Mouse (Mus musculus) CH12.LX (cell line): ENCODE results near the gene Atox1. TPM values are rescaled to one million over a fixed set of nuclear protein-coding genes. Genes with fewer than 3 reads are reported as not detected.

ENCODE experiments used
- DNase-seq: peaks from one replicate; pipeline ENCODE4 v3.0.0-alpha.2; 2013; ENCODE audit errors: extremely low read depth
- H3K27ac ChIP-seq: 2 replicates; pipeline ENCODE4 v1.5.1; 2012; ENCODE audit warnings: low read depth, mild to moderate bottlenecking, control low read depth, moderate library complexity; ENCODE audit not compliant: insufficient read depth
- H3K27me3 ChIP-seq: replicated peaks from 2 replicates; pipeline ENCODE3; 2012; ENCODE audit warnings: inconsistent platforms
- H3K36me3 ChIP-seq, 2 experiments: replicated peaks in 1 of 2; 2 replicates each; pipeline versions ENCODE3 to v1.6.1; 2012; ENCODE audit warnings: inconsistent platforms in 1 of 2, low read length in 1 of 2, mild to moderate bottlenecking in 1 of 2, mixed read lengths in 1 of 2, moderate library complexity in 1 of 2; ENCODE audit not compliant: control insufficient read depth in 1 of 2, insufficient read depth in 1 of 2
- H3K4me1 ChIP-seq, 2 experiments: 2 replicates each; pipeline ENCODE4 v1.6.1; 2012; ENCODE audit warnings: inconsistent platforms in 1 of 2, moderate library complexity in 1 of 2; ENCODE audit not compliant: insufficient read depth in 2 of 2, control insufficient read depth in 1 of 2
- H3K4me2 ChIP-seq: 2 replicates; pipeline ENCODE4 v1.6.1; 2012; ENCODE audit warnings: low read depth, mild to moderate bottlenecking, control low read depth; ENCODE audit not compliant: poor library complexity, insufficient read depth, severe bottlenecking
- H3K4me3 ChIP-seq, 3 experiments: fragments of 150-350 bp in 1 of 3; sonication (generic) in 1 of 3; replicated peaks in 1 of 3; 2 replicates each; pipeline versions ENCODE3 to v1.5.1; 2011 to 2012; ENCODE audit warnings: low read depth in 2 of 3, low read length in 2 of 3, mild to moderate bottlenecking in 2 of 3, moderate library complexity in 2 of 3, control low read depth in 1 of 3, improper control_type of control experiment in 1 of 3, inconsistent platforms in 1 of 3, mixed read lengths in 1 of 3; ENCODE audit not compliant: poor library complexity in 1 of 3
- H3K79me2 ChIP-seq: replicated peaks from 2 replicates; pipeline ENCODE4 v1.6.1; 2012; ENCODE audit warnings: mild to moderate bottlenecking, moderate library complexity; ENCODE audit not compliant: control insufficient read depth, poor library complexity, insufficient read depth, severe bottlenecking; ENCODE audit errors: extremely low read depth
- H3K9ac ChIP-seq: 2 replicates; pipeline ENCODE4 v1.6.1; 2012; ENCODE audit warnings: low read depth, mild to moderate bottlenecking, control low read depth, moderate library complexity; ENCODE audit not compliant: insufficient read depth
- H3K9me3 ChIP-seq: replicated peaks from 2 replicates; pipeline ENCODE3; 2012; ENCODE audit warnings: low read length, inconsistent platforms, mixed read lengths
- BHLHE40 ChIP-seq: IDR thresholded peaks from 2 replicates; pipeline ENCODE4 v1.6.1; 2011; ENCODE audit warnings: mild to moderate bottlenecking, low read depth, low read length, improper control_type of control experiment
- E2F4 ChIP-seq: IDR thresholded peaks from 2 replicates; pipeline ENCODE4 v1.6.1; 2011; ENCODE audit warnings: low read depth, low read length, improper control_type of control experiment; ENCODE audit not compliant: insufficient replicate concordance
- EP300 ChIP-seq: IDR thresholded peaks from 2 replicates; pipeline ENCODE4 v1.6.1; 2011; ENCODE audit warnings: low read length, improper control_type of control experiment
- ETS1 ChIP-seq: conservative IDR thresholded peaks from 2 replicates; pipeline ENCODE4 v1.6.1; 2012; ENCODE audit warnings: low read depth, mild to moderate bottlenecking, inconsistent platforms, low read length, improper control_type of control experiment, moderate library complexity
- GABPA ChIP-seq: IDR thresholded peaks from 2 replicates; pipeline ENCODE4 v1.6.1; 2012; ENCODE audit warnings: low read depth, low read length, improper control_type of control experiment, inconsistent platforms; ENCODE audit not compliant: insufficient replicate concordance
- HCFC1 ChIP-seq: IDR thresholded peaks from 2 replicates; pipeline ENCODE4 v1.6.1; 2012; ENCODE audit warnings: low read depth, mild to moderate bottlenecking, inconsistent platforms, low read length, improper control_type of control experiment
- JUND ChIP-seq: conservative IDR thresholded peaks from 2 replicates; pipeline ENCODE4 v1.6.1; 2011; ENCODE audit warnings: low read depth, low read length, improper control_type of control experiment
- KAT2A ChIP-seq: IDR thresholded peaks from 2 replicates; pipeline ENCODE4 v1.6.1; 2012; ENCODE audit warnings: low read length, improper control_type of control experiment, inconsistent platforms; ENCODE audit not compliant: insufficient replicate concordance
- MAX ChIP-seq: IDR thresholded peaks from 2 replicates; pipeline ENCODE4 v1.6.1; 2011; ENCODE audit warnings: low read length, improper control_type of control experiment
- MAZ ChIP-seq: IDR thresholded peaks from 2 replicates; pipeline ENCODE4 v1.6.1; 2012; ENCODE audit warnings: low read depth, mild to moderate bottlenecking, inconsistent platforms, low read length, improper control_type of control experiment, moderate library complexity
- MXI1 ChIP-seq: IDR thresholded peaks from 2 replicates; pipeline ENCODE4 v1.6.1; 2011; ENCODE audit warnings: mild to moderate bottlenecking, low read depth, low read length, improper control_type of control experiment
- MYC ChIP-seq: IDR thresholded peaks from 2 replicates; pipeline ENCODE4 v1.6.1; 2011; ENCODE audit warnings: low read depth, mild to moderate bottlenecking, improper control_type of control experiment, low read length
- POLR2A ChIP-seq: IDR thresholded peaks from 2 replicates; pipeline ENCODE4 v1.6.1; 2011; ENCODE audit warnings: low read depth, mild to moderate bottlenecking, improper control_type of control experiment, low read length
- POLR2AphosphoS2 ChIP-seq: IDR thresholded peaks from 2 replicates; pipeline ENCODE4 v1.6.1; 2011; ENCODE audit warnings: low read depth, low read length, improper control_type of control experiment
- SMC3 ChIP-seq: IDR thresholded peaks from 2 replicates; pipeline ENCODE4 v1.6.1; 2011; ENCODE audit warnings: low read depth, low read length, improper control_type of control experiment
- UBTF ChIP-seq: IDR thresholded peaks from 2 replicates; pipeline ENCODE4 v1.6.1; 2012; ENCODE audit warnings: low read depth, mild to moderate bottlenecking, inconsistent platforms, low read length, improper control_type of control experiment, moderate library complexity
- USF1 ChIP-seq: IDR thresholded peaks from 2 replicates; pipeline ENCODE4 v1.6.1; 2014; ENCODE audit warnings: low read depth, mild to moderate bottlenecking, inconsistent platforms, low read length, improper control_type of control experiment
- USF2 ChIP-seq: conservative IDR thresholded peaks from 2 replicates; pipeline ENCODE4 v1.6.1; 2011; ENCODE audit warnings: low read depth, low read length, improper control_type of control experiment
- ZC3H11A ChIP-seq: IDR thresholded peaks from 2 replicates; pipeline ENCODE4 v1.6.1; 2012; ENCODE audit warnings: low read depth, mild to moderate bottlenecking, inconsistent platforms, low read length, improper control_type of control experiment
- ZKSCAN1 ChIP-seq: IDR thresholded peaks from 2 replicates; pipeline ENCODE4 v1.6.1; 2012; ENCODE audit warnings: low read depth, inconsistent platforms, low read length, improper control_type of control experiment, borderline replicate concordance
- ZMIZ1 ChIP-seq: IDR thresholded peaks from 2 replicates; pipeline ENCODE4 v1.6.1; 2012; ENCODE audit warnings: low read depth, mild to moderate bottlenecking, inconsistent platforms, low read length, improper control_type of control experiment
- ZNF384 ChIP-seq: IDR thresholded peaks from 2 replicates; pipeline ENCODE4 v1.6.1; 2012; ENCODE audit warnings: low read depth, low read length, improper control_type of control experiment, inconsistent platforms
- dilution Hi-C: fragments of 300-500 bp; cut with MboI; formaldehyde crosslinking; loops from 2 replicates; pipeline ENCODE4 v1.14.3; 2020; ENCODE audit warnings: low sequenced_read_pairs; ENCODE audit not compliant: extremely low pct_unique_long_range_greater_than_20kb, extremely low pct_ligation_motif_present
- in situ Hi-C: fragments of 300-500 bp; cut with MboI; formaldehyde crosslinking; loops from 3 replicates; pipeline ENCODE4 v1.14.3; 2019; ENCODE audit warnings: low sequenced_read_pairs, low pct_ligation_motif_present, low pct_unique_long_range_greater_than_20kb, mixed read lengths
- polyA plus RNA-seq: library from polyadenylated mRNA; unstranded; fragments of >175 nt; gene quantifications from 2 replicates; pipeline ENCODE4 v1.2.1, GENCODE M21; 2012; ENCODE audit warnings: low read depth; ENCODE audit not compliant: insufficient read length
- total RNA-seq, 2 experiments: library from RNA; depleted of rRNA; stranded (reverse); fragments of 300-350 nt in 1 of 2; fragments of >200 nt in 1 of 2; gene quantifications; 2 replicates each; pipeline ENCODE4 v1.2.3; 2012 to 2014

Atox1 gene
- total and polyA plus RNA-seq, 3 experiments = 264 to 445 (median 398) TPM

DNA sequence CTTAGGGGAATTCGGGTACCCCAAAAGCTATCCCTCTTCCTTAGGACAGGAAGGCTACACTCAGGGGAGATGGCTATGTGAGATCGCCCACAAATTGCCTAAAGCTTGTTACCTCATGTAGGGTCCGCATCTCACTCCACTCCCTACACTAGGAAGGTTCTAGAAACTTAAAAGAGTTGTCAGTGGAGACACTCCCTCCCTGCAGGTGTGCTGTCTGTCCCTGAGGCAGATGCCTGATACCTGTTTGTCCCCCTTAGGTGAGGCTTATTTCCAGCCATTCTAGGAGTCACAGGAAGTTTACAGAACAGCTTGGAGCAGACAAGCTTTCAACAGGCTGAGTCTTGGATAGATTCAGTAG, 42.4 kb downstream of the Atox1 start:
- Histone ChIP-seq H3K27ac (no peak overlapping the region), H3K4me3 (no peak overlapping the region), H3K9me3 (no peaks in the 10 kb centered on the region), H3K4me2 (no peak overlapping the region), H3K36me3 (no peaks in the 10 kb centered on the region), H3K27me3 (peaks cover 34% of the 10 kb centered on the region), H3K79me2 (no peaks in the 10 kb centered on the region), H3K4me1 (peaks cover 1 to 11% of the 10 kb centered on the region in 2 experiments), H3K9ac (no peak overlapping the region)
- TF ChIP-seq MAX (no peak), E2F4 (no peak), POLR2AphosphoS2 (no peak), USF1 (no peak), ZKSCAN1 (no peak), ETS1 (no peak), USF2 (no peak), ZC3H11A (no peak)
- no peak for DNase-seq
- in situ Hi-C loops = no loop called here
- dilution Hi-C loops = no loop called here

- Histone ChIP-seq H3K27me3 (peaks cover 37% of the 10 kb centered on the region), H3K9ac (no peak overlapping the region), H3K9me3 (no peaks in the 10 kb centered on the region), H3K36me3 (no peaks in the 10 kb centered on the region), H3K4me1 (peaks cover 0 to 9% of the 10 kb centered on the region in 2 experiments; a peak in 3 of 4 replicates), H3K79me2 (no peaks in the 10 kb centered on the region), H3K4me3 (no peak overlapping the region), H3K4me2 (0 out of 2 replicates have a peak overlapping the region, but pooled peaks have one; percentile 7), H3K27ac (no peak overlapping the region)
- in situ Hi-C loops = no loop called here
- dilution Hi-C loops = no loop called here
- no peak for DNase-seq
- TF ChIP-seq MYC (no peak), EP300 (no peak), MAZ (no peak), JUND (no peak), POLR2A (no peak), ETS1 (no peak), SMC3 (no peak), GABPA (no peak), MXI1 (no peak), HCFC1 (no peak), ZNF384 (no peak), UBTF (no peak), BHLHE40 (no peak), KAT2A (no peak), ZMIZ1 (no peak), POLR2AphosphoS2 (no peak), ZC3H11A (no peak)
Observed at GRCm38 (mm10) chr11:55417898-55418703, 42.9 kb downstream of the Atox1 start.
